Mouse (Mus musculus): ENCODE results near the gene Plekhm2. TPM values are rescaled to one million over a fixed set of nuclear protein-coding genes. Genes with fewer than 3 reads are reported as not detected.
A peak's percentile ranks its signal among the peaks of the same experiment; 100 is the strongest.

Gene Plekhm2
- 2.7 and 5.0 TPM in 2 replicates for total RNA-seq (2014; rRNA removed)
- polyA plus RNA-seq (2012; rRNA removed) = 11.2 and 13.5 TPM in 2 replicates

DNA sequence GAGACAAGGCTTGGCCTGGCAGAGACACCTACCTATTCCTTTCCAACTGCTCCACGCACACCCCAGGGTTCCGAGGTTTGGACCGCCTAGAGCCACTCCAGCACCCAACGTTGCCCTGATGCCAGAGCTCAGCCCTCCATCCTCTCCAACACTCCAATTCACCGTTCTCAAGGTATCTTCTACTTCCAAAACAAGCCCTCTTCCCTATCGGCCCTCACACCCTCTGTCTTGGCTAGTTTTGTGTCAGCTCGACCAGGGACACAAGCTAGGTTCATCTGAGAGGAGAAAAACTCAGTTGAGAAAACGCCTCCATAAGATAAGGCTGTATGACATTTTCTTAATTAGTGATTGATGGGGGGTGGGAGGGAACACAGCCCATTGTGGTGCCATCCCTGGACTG lies at the start of gene Plekhm2:
TSS of gene Plekhm2 (minus strand) at position 101 of the 400 bp plus-strand sequence.
- 89% methylated on average over 8 of the region's 8 CpGs for WGBS
- Histone ChIP-seq H3K27ac (replicated peaks; ENCODE audit: insufficient read depth, low read depth, low read length) (0 out of 2 replicates have a peak within 1 kb of the TSS, but pooled peaks have one; percentile 7), H3K9ac (ENCODE audit: low read depth, low read length) (peak within 1 kb of the TSS; percentile 57)

DNA sequence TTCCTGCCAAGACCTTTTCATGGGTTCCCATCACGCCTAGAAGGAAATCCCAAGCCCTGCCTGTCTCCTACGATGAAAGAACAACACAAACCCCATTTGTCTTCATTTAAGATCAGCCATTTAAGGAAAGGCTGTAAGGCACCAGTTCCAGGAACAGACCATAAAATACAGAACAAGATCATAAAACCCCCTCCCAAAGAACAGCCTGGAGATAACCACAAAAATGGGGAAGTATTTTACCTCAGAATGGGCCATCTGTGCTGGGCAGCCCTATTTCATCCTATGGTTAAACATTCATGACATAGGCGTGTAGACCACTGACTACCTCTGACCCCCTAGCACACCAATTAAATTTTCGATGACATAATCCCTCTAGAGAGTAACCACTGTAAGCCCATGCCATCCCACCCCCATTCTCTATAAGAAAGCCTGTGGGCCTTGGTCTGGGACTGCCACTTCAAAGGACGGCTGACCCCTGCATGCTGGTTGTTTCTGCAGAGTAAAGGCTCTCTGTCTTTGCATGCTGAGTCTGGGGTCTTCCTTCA lies 49.0 kb upstream of the Plekhm2 start:
- Histone ChIP-seq H3K4me3 (ENCODE audit: insufficient read depth, low read depth, low read length) (no peak overlapping the region), H3K36me3 (ENCODE audit: control insufficient read depth, insufficient read depth, low read length) (peaks cover 66% of the 10 kb centered on the region), H3K27me3 (ENCODE audit: control insufficient read depth, insufficient read depth, low read length) (no peaks in the 10 kb centered on the region), H3K79me2 (ENCODE audit: control insufficient read depth, insufficient read depth, low read length) (peaks cover 62% of the 10 kb centered on the region), H3K4me1 (ENCODE audit: control insufficient read depth, insufficient read depth, low read length) (peaks cover 65% of the 10 kb centered on the region), H3K27ac (replicated peaks; ENCODE audit: insufficient read depth, low read depth, low read length) (no peak overlapping the region), H3K9ac (ENCODE audit: low read depth, low read length) (no peak overlapping the region)
- TF ChIP-seq POLR2A (IDR thresholded peaks at IDR 0.05; ENCODE audit: extremely low read depth, insufficient read depth, low read length) (no peak), CTCF (IDR thresholded peaks at IDR 0.05; ENCODE audit: low read depth, low read length) (no peak)
- 77% methylated on average over 5 of the region's 5 CpGs for WGBS
- no peak for DNase-seq (ENCODE audit: extremely low read depth, low read depth, low spot score)

More for the DNA sequence above, at the start of gene Plekhm2:
- Histone ChIP-seq H3K4me1 (ENCODE audit: control insufficient read depth, insufficient read depth, low read length) (peaks cover 10% of the 10 kb centered on the region), H3K27me3 (ENCODE audit: control insufficient read depth, insufficient read depth, low read length) (no peaks in the 10 kb centered on the region), H3K4me3 (ENCODE audit: insufficient read depth, low read depth, low read length) (peak within 1 kb of the TSS; percentile 60), H3K36me3 (ENCODE audit: control insufficient read depth, insufficient read depth, low read length) (no peaks in the 10 kb centered on the region), H3K79me2 (ENCODE audit: control insufficient read depth, insufficient read depth, low read length) (no peaks in the 10 kb centered on the region; the same call in 1 of the 2 replicates)
- no peak for DNase-seq (ENCODE audit: extremely low read depth, low read depth, low spot score)
- TF ChIP-seq POLR2A (IDR thresholded peaks at IDR 0.05; ENCODE audit: extremely low read depth, insufficient read depth, low read length) = no peak
- TF ChIP-seq CTCF (IDR thresholded peaks at IDR 0.05; ENCODE audit: low read depth, low read length) = no peak

DNA sequence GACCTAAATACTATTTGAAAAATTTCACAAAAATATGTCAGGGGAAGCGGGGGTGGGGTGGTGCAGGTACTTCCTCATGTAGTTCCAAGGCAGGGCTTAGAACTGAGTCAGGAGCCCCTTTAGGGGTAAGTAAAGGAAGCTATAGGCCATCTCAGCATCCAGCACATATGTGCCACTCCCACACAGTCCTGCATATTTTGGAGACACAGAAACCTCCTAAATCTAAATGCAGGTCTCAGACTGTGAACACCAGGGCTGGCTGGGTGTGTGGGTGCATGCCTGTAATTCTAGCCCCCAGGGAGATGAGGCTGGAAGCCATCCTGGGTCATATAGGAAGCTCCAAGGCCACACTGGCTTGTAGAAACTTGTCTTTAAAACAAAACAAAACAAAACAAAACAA lies 46.6 kb upstream of the Plekhm2 start:
- Histone ChIP-seq H3K4me1 (ENCODE audit: control insufficient read depth, insufficient read depth, low read length) (peaks cover 58% of the 10 kb centered on the region), H3K4me3 (ENCODE audit: insufficient read depth, low read depth, low read length) (no peak overlapping the region), H3K36me3 (ENCODE audit: control insufficient read depth, insufficient read depth, low read length) (peaks cover 80% of the 10 kb centered on the region), H3K79me2 (ENCODE audit: control insufficient read depth, insufficient read depth, low read length) (peaks cover 62% of the 10 kb centered on the region), H3K27me3 (ENCODE audit: control insufficient read depth, insufficient read depth, low read length) (no peaks in the 10 kb centered on the region), H3K9ac (ENCODE audit: low read depth, low read length) (no peak overlapping the region), H3K27ac (replicated peaks; ENCODE audit: insufficient read depth, low read depth, low read length) (no peak overlapping the region)
- 97% methylated on average over 1 of the region's 1 CpGs for WGBS
- TF ChIP-seq CTCF (IDR thresholded peaks at IDR 0.05; ENCODE audit: low read depth, low read length) (no peak), POLR2A (IDR thresholded peaks at IDR 0.05; ENCODE audit: extremely low read depth, insufficient read depth, low read length) (no peak)
- no peak for DNase-seq (ENCODE audit: extremely low read depth, low read depth, low spot score)

DNA sequence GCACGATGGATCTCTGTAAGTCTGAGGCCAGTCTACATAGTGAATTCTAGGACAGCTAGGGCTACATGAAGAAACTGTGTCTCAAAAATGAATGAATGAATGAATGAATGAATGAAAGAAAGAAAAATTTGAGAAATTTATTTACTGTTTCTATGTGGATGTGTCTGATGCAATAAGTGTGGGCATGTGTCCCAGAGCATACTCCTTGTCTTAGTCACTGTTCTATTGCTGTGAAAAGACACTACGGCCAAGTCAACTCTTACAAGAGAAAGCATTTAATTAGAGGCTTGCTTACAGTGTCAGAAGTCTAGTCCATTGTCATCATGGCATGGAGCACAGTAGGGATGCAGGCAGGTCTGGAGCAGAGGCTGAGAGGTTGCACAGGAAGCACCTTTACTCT lies 44.3 kb upstream of the Plekhm2 start:
- peak; percentile 66 for DNase-seq (ENCODE audit: extremely low read depth, low read depth, low spot score)
- WGBS = 53% methylated on average over 2 of the region's 2 CpGs
- Histone ChIP-seq H3K27ac (replicated peaks; ENCODE audit: insufficient read depth, low read depth, low read length) (no peak overlapping the region), H3K4me3 (ENCODE audit: insufficient read depth, low read depth, low read length) (no peak overlapping the region), H3K36me3 (ENCODE audit: control insufficient read depth, insufficient read depth, low read length) (peaks cover 96% of the 10 kb centered on the region), H3K27me3 (ENCODE audit: control insufficient read depth, insufficient read depth, low read length) (no peaks in the 10 kb centered on the region), H3K4me1 (ENCODE audit: control insufficient read depth, insufficient read depth, low read length) (peaks cover 39% of the 10 kb centered on the region), H3K9ac (ENCODE audit: low read depth, low read length) (no peak overlapping the region; the same call in 1 of the 2 replicates), H3K79me2 (ENCODE audit: control insufficient read depth, insufficient read depth, low read length) (peaks cover 56% of the 10 kb centered on the region; the same call in 1 of the 2 replicates)
- no peak for TF ChIP-seq POLR2A (IDR thresholded peaks at IDR 0.05; ENCODE audit: extremely low read depth, insufficient read depth, low read length)
- TF ChIP-seq CTCF (IDR thresholded peaks at IDR 0.05; ENCODE audit: low read depth, low read length) = no peak

DNA sequence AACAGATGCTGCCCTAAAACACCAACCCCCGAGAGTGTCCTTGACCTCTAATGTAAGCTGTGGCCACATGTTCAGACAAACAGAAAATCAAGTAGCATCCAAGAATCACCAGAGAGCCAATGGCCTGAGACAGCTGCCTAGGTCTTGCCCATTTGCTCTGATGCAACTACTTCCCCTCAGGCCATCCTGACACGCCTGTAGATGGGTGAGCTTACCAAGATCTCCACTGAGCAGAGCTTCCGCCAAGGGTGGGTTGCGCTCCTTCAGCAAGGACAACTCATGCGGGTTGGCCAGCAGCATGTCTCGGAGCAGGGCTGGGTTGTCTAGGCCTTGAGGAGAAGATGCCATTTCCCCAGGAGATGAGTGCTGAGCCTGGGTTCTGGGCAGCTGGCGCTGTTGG lies 43.3 kb upstream of the Plekhm2 start:
- no peak overlapping the region for H3K4me3 ChIP-seq (ENCODE audit: insufficient read depth, low read depth, low read length)
- H3K9ac ChIP-seq (ENCODE audit: low read depth, low read length) = no peak overlapping the region
- H3K4me1 ChIP-seq (ENCODE audit: control insufficient read depth, insufficient read depth, low read length) = peaks cover 32% of the 10 kb centered on the region
- 52% methylated on average over 7 of the region's 7 CpGs for WGBS
- H3K36me3 ChIP-seq (ENCODE audit: control insufficient read depth, insufficient read depth, low read length) = peaks cover 97% of the 10 kb centered on the region
- DNase-seq (ENCODE audit: extremely low read depth, low read depth, low spot score) = peak; percentile 70
- peak overlapping the region; percentile 42 for H3K27ac ChIP-seq (replicated peaks; ENCODE audit: insufficient read depth, low read depth, low read length)
- TF ChIP-seq POLR2A (IDR thresholded peaks at IDR 0.05; ENCODE audit: extremely low read depth, insufficient read depth, low read length) (no peak), CTCF (IDR thresholded peaks at IDR 0.05; ENCODE audit: low read depth, low read length) (no peak)
- H3K79me2 ChIP-seq (ENCODE audit: control insufficient read depth, insufficient read depth, low read length) = peaks cover 48% of the 10 kb centered on the region; the same call in 1 of the 2 replicates
- H3K27me3 ChIP-seq (ENCODE audit: control insufficient read depth, insufficient read depth, low read length) = no peaks in the 10 kb centered on the region

DNA sequence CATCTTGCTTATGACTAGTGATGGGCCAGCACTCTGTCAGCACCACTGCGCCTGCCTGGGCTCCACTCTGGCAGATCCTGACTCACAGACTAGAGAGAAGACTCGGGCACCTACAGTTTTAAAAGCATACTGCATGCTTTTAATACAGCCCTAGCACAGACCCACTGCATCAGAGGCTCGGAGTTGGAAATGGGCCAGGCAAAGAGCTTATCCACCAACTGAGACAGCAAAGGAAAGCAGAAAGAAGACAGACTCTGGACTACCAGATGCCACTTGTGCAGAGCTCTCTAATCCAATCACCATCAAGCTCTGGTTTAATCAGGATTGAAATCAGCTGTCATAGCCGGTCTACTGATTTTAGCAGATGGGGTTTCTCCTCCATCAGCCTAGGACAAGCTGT lies 40.6 kb upstream of the Plekhm2 start:
- peaks cover 97% of the 10 kb centered on the region for H3K36me3 ChIP-seq (ENCODE audit: control insufficient read depth, insufficient read depth, low read length)
- H3K27ac ChIP-seq (replicated peaks; ENCODE audit: insufficient read depth, low read depth, low read length) = no peak overlapping the region
- no peak overlapping the region for H3K4me3 ChIP-seq (ENCODE audit: insufficient read depth, low read depth, low read length)
- H3K4me1 ChIP-seq (ENCODE audit: control insufficient read depth, insufficient read depth, low read length) = peaks cover 17% of the 10 kb centered on the region
- no peak overlapping the region for H3K9ac ChIP-seq (ENCODE audit: low read depth, low read length)
- no peak for TF ChIP-seq CTCF (IDR thresholded peaks at IDR 0.05; ENCODE audit: low read depth, low read length)
- no peak for TF ChIP-seq POLR2A (IDR thresholded peaks at IDR 0.05; ENCODE audit: extremely low read depth, insufficient read depth, low read length)
- H3K27me3 ChIP-seq (ENCODE audit: control insufficient read depth, insufficient read depth, low read length) = no peaks in the 10 kb centered on the region
- WGBS = 80% methylated on average over 4 of the region's 4 CpGs
- peaks cover 42% of the 10 kb centered on the region; the same call in 1 of the 2 replicates for H3K79me2 ChIP-seq (ENCODE audit: control insufficient read depth, insufficient read depth, low read length)
- DNase-seq (ENCODE audit: extremely low read depth, low read depth, low spot score) = no peak

All from liver, adult 2 months (tissue).